Mouse (Mus musculus) gastrocnemius, postnatal 10 days (tissue): ENCODE data around the gene Xpa. TPM values are rescaled to one million over a fixed set of nuclear protein-coding genes. Genes with fewer than 3 reads are reported as not detected.
A peak's percentile ranks its signal among the peaks of the same experiment; 100 is the strongest.
"Not testable (repeated sequence)": the region's sequence is repeated elsewhere in the genome, so short reads cannot be mapped to it uniquely, and the experiment has no call there.

Experiments used
- DNase-seq: peaks from one replicate; pipeline ENCODE4 v3.0.0; 2021; ENCODE audit warnings: mixed read lengths
- long read RNA-seq, 2 experiments: library from polyadenylated mRNA; stranded (forward); transcript quantifications; one replicate each; pipeline ENCODE4 v2.0.0; 2021
- total RNA-seq, 2 experiments: library from RNA; stranded (reverse); gene quantifications; 2 replicates each; pipeline ENCODE4 v1.2.3; 2021

Xpa gene
- 10 to 100 TPM; 10.2 to 12.2 TPM for total RNA-seq
- long read RNA-seq, experiment 1, transcript Xpa-201 (6 exons, 955 nt) = major isoform, 5 of 7 reads
- long read RNA-seq, experiment 1, partial matches to known transcripts = 0 of 7 reads
- long read RNA-seq, experiment 1, other reads (novel, unspliced or antisense) = 2 of 7 reads
- long read RNA-seq, experiment 2, transcript Xpa-201 (6 exons, 955 nt) = major isoform, 8 of 11 reads
- long read RNA-seq, experiment 2, partial matches to known transcripts = 1 of 11 reads
- long read RNA-seq, experiment 2, other reads (novel, unspliced or antisense) = 2 of 11 reads

DNA sequence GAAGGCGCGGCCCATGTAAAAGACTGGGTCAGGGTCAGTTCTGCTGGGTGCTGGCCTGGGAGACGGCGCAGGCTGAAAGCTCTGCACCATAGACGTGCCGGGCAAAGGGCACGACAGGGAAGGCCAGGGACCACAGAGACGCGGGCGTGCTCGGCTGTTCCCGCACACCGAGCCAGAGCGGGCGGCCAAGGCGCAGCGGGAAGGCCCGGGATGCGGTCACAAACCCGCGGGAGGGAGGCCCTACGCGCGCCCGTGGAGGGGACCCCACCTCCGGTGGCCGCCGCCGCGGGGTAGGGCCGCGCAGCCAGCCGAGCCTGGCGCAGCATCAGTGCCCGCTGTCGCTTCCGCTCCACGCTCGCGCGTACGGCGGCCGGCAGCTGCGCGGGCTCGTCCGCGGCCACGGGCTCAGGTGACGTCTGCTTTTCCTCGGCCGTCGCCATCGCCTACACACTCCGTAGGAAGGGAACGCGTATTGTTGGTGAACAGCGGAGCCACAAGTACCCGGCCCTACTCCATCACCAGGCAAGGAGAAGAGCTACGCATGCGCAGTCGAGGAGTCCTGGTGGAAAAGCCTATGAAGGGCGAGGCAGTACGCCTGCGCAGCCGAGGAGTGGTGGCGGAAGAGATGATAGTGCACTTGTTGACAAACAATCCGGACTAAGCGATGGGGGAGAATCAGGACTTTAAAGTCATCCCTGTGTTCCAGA lies at the start of gene Xpa:
TSS of gene Xpa (minus strand) at position 531 of the 707 bp plus-strand sequence.
- peak; percentile 94 for DNase-seq

DNA sequence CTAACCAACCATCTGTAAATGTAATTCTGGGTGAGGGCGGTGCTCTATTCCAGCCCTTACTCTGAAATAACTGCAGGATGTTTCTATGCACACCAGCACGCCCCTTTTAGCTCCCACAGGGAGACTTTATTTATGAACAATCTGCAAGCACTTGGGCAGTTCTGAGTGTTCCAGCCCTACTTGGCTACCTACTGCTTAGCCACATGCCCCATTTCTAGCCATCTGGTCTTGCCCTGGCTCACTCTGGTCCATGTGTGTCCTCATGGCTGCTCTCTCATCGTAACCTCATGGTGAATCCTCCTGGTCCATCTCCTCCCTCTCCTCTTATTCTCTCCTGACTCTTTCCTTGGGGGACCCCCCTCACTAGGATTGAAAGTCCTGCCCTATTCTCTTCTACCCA lies 39.8 kb upstream of the Xpa start:
- no peak for DNase-seq

DNA sequence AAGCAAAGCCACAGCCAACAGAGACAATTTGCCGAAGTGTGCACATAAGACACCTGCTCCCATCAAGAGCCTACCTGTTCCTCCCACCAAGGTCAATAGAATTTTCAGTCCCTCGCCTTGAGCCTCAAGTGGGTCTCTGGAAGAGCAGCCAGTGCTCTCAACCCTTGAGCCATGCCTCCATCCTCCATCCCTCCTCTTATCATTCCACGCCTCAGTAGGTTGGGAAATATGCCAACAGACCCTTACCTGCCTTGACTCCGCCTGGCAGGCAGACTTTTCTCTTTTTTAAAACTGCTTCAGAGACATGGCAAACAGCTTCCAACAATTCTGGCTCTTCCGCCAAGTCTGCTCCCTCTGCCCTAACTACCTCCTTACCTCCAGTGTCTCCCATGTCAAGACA lies 38.6 kb upstream of the Xpa start:
- DNase-seq = no peak

DNA sequence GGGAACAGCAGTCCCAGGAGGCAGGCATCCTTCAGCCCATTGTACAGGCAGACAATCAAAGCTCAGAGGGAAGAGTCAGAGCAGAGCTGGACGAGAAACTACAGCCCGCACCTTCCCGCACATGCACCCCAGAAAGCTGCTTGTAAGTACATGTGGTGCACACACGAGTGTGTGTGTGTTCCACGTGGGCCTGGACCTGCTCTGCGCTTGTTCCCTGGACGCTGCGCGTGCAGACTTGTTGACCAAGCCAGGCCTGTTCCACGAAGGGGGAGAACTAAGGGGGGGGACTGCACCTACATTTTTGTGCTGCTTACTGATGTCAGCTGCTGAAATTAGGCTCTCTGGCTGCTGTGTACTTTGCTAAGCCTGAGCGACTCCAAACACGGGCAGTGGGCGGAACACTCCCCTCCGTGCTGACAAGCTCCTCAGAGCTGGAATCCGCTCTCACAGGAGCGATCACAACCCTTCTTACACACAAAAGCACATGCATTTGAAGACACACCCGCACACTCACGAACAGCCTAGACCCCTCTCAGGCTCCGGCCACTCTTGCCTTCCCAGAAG lies 30.9 kb upstream of the Xpa start:
- no peak for DNase-seq

DNA sequence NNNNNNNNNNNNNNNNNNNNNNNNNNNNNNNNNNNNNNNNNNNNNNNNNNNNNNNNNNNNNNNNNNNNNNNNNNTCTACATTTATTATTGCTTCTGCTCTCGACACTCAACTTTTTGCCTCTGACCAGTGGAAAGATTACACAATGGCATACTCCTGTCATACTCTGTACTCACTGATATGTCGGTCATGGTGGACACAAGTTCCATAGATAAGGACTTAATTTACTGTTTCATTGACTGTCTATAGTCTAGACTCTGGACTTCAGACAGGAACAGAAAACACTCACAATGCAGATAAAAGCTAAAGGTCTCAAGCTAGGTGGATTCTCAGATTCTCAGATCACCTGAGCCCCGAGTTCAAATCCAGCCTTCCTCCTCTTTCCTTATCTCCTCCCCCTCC lies 25.0 kb upstream of the Xpa start:
- DNase-seq = no peak

GRCm38 (mm10) chr4:46202562-46203126 lies 6.5 kb upstream of the Xpa start:
- DNase-seq = peak; percentile 14

DNA sequence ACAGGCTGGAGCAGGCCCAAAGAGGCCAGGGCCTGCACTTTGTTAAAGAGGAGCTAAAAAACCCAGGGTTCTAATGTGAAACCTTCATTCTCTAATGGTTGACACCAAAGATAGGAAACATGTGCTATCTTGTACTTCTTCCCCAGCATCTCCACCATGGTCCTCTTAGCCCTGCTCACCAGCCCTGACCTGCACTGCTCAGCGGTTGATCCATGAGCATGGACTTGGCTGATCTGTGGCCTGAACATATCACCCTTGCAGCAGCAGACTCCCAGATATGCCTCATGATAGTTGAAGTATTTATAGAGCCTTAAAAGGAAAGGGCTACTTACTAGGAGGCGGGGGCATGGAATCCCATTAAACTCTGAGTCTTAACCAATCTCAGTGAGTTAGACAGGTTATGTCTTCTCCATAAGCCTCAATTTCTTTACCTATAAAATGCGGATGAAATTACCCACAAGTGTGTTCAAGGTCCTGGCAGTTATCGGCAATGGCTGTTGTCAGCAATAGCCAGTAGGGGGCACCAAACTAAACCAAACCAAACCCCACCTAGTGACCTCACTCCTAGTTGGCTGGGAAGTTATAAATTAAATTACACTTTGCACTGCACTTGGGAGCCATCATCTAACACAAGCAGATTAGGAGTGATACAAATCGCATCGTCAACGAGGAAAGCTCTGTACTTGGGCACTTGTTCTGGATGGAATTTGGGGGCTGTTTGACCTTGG lies 5.9 kb upstream of the Xpa start:
- peak; percentile 49 for DNase-seq

GRCm38 (mm10) chr4:46198064-46198463 lies 2.0 kb upstream of the Xpa start:
- no peak for DNase-seq

GRCm38 (mm10) chr4:46196513-46196912 lies 402 bp upstream of the Xpa start:
- DNase-seq = no peak

DNA sequence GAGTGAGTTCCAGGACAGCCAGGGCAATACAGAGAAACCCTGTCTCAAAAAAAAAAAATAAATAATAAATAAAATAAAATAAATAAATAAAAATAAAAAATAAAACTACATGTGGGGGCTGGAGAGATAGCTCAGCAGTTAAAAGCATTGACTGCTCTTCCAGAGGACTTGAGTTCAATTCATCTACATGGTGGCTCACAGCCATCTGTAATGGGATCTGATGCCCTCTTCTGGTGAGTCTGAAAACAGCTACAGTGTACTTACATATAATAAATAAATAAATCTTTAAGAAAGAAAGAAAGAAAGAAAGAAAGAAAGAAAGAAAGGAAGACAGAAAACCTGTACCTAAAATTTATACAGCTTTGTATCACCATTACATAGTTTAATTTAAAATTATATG lies 4.1 kb downstream of the Xpa start:
- DNase-seq = not testable (repeated sequence)

DNA sequence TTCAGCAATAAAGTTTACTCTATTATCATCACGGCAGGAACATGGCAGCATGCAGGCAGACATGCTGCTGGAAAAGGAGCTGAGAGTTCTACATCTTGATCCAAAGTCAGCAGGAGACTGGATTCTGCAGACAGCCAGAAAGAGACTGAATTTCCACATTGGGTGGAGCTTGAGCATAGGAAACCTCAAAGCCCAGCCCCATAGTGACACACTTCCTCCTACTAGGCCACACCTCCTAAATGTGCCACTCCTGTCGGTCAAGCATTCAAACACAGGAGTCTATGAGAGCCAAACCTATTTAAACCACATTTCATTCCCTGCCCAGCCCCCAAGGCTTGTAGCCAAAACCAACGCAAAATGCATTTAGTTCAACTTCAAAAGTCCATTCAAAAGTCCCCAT lies 9.6 kb downstream of the Xpa start:
- no peak for DNase-seq

DNA sequence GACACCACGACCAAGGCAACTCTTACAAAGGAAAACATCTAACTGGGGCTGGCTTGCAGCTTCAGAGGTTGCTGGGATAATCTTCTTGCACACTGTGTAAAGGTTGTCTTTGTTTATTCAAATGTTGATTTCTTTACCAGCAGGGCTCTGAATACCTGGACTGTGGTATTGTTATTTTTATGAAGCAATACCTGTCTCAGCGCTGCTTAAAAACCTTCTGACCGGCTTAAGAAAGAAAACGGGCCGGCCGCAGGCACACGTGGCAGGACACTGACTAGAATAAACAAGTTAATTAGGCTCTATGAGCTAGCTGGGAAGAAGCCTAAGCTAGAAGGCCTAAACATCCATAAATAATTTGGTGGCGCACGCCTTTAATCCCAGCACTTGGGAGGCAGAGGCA lies 10.2 kb downstream of the Xpa start:
- DNase-seq = no peak

- no peak for DNase-seq
Measured at GRCm38 (mm10) chr4:46185423-46185822, 10.7 kb downstream of the Xpa start.

GRCm38 (mm10) chr4:46182181-46182580 lies 13.9 kb downstream of the Xpa start:
- no peak for DNase-seq

DNA sequence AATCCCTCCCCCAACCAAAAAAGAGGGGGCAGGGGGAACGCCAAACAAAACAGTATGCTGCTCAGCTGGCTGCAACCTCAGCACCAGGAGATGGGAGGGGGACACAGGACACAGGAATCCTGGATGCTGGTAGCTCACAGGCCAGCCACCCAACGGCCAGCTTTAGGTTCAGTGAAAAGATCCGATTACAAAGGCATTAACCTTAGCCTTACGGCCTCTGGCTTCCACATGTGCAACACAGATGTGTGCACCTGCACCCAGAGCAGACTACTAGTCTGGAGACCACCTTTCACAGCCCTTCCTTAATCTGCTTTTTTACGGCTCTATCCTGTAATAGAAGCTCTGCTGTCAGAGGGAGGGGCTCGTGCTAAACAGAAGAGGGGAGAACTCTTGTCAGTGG lies 14.9 kb downstream of the Xpa start:
- DNase-seq = no peak

GRCm38 (mm10) chr4:46177496-46177895 lies 18.6 kb downstream of the Xpa start:
- DNase-seq = no peak

GRCm38 (mm10) chr4:46177018-46177417 lies 19.1 kb downstream of the Xpa start:
- DNase-seq = no peak

- no peak for DNase-seq
Measured at GRCm38 (mm10) chr4:46176313-46176712, 19.8 kb downstream of the Xpa start.

DNA sequence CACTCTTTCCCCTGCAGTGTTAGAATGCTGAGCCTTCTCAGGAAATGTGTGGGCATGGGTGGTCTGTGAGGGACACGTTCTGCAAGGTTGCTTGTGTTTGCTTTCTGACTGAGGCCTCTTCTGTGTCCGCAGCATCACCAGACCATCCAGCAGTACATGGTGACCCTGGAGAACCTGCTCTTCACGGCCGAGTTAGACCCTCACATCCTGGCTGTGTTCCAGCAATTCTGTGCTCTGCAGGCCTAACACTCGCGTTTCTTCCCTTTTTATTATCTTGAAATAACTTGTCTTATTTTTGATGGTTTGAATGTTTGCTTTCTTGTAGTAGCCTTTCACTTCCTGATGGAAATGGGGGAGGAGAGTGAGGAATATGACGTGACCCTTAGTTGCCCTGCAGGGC lies 24.4 kb downstream of the Xpa start:
- no peak for DNase-seq

GRCm38 (mm10) chr4:46165831-46166230 lies 30.3 kb downstream of the Xpa start:
- no peak for DNase-seq

DNA sequence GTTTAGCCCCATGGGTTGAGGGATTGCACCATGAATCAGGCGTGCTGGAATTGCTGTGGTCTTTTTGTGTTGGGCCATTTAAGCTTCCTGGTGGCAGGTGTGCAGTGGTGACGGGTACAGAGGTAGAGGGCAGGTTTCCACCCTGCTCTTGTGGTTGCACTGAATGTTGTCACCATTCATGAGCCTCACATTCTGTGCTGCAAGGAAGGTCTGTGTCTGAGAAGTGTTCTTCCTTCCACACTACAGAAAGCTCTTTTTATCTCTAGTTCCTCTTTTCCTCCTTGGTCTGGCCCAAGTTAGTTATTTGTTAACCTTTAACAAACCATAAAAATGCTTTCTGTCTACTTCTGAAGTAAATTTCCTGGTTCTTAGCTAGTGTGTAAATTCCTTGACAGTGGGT lies 32.1 kb downstream of the Xpa start:
- DNase-seq = no peak

GRCm38 (mm10) chr4:46151903-46152544 lies 44.1 kb downstream of the Xpa start:
- no peak for DNase-seq
